Mouse (Mus musculus) ES-Bruce4 (cell line): Measurements from ENCODE around the gene Map2k3.

Experiments used
- CTCF ChIP-seq: IDR thresholded peaks from one replicate; pipeline ENCODE4 v1.8.1; 2011; ENCODE audit warnings: low read depth, low read length
- EP300 ChIP-seq: IDR thresholded peaks from 2 replicates; pipeline ENCODE4 v1.6.1; 2011; ENCODE audit warnings: low read depth, low read length; ENCODE audit not compliant: insufficient read depth
- POLR2A ChIP-seq: IDR thresholded peaks from one replicate; pipeline ENCODE4 v1.8.1; 2011; ENCODE audit warnings: low read length; ENCODE audit not compliant: insufficient read depth

- TF ChIP-seq POLR2A (no peak), CTCF (no peak), EP300 (no peak)
These were observed 9.5 kb downstream of the Map2k3 start for GRCm38 (mm10) chr11:60941370-60941769.
